Mouse (Mus musculus): ENCODE results near the gene Mplkip. TPM values are rescaled to one million over a fixed set of nuclear protein-coding genes. Genes with fewer than 3 reads are reported as not detected.

The Mplkip gene
- polyA plus RNA-seq, 1 experiment from 2014 or later = 73.3 TPM

MicroRNA genes within 50 kb of the gene (microRNA counts, 519-probe panel; counts per million panel counts)
- not detected for microRNA mmu-miR-466i

Small RNA genes lying within 50 kb of the gene (microRNA-seq; reads per million reads assigned to microRNA genes)
- not detected for gene Mir466i

Other genes starting within 250 kb of the Mplkip start
- 6.3 and 6.9 TPM in 2 replicates for gene Sugct, start 361 bp downstream of the Mplkip start, polyA plus RNA-seq (2014; fragmentation: Nextera tagmentation; extraction: Ambion mirVana)
- gene Cdk13, start 109.9 kb downstream of the Mplkip start, polyA plus RNA-seq (2014; fragmentation: Nextera tagmentation; extraction: Ambion mirVana) = 26.3 and 27.9 TPM in 2 replicates
- gene Rala, start 249.0 kb downstream of the Mplkip start, polyA plus RNA-seq (2014; fragmentation: Nextera tagmentation; extraction: Ambion mirVana) = 96.9 and 141 TPM in 2 replicates